Mouse (Mus musculus) liver, embryonic 14 days (tissue): ENCODE data around the gene Emx1. TPM values are rescaled to one million over a fixed set of nuclear protein-coding genes. Genes with fewer than 3 reads are reported as not detected.

ENCODE experiments used
- polyA plus RNA-seq: library from polyadenylated mRNA; depleted of rRNA; stranded (reverse); fragments of >200 nt; gene quantifications from 2 replicates; pipeline ENCODE4 v1.2.3, GENCODE M21; 2012; rRNA removed

Gene Emx1
- not detected in 2 replicates for polyA plus RNA-seq

DNA sequence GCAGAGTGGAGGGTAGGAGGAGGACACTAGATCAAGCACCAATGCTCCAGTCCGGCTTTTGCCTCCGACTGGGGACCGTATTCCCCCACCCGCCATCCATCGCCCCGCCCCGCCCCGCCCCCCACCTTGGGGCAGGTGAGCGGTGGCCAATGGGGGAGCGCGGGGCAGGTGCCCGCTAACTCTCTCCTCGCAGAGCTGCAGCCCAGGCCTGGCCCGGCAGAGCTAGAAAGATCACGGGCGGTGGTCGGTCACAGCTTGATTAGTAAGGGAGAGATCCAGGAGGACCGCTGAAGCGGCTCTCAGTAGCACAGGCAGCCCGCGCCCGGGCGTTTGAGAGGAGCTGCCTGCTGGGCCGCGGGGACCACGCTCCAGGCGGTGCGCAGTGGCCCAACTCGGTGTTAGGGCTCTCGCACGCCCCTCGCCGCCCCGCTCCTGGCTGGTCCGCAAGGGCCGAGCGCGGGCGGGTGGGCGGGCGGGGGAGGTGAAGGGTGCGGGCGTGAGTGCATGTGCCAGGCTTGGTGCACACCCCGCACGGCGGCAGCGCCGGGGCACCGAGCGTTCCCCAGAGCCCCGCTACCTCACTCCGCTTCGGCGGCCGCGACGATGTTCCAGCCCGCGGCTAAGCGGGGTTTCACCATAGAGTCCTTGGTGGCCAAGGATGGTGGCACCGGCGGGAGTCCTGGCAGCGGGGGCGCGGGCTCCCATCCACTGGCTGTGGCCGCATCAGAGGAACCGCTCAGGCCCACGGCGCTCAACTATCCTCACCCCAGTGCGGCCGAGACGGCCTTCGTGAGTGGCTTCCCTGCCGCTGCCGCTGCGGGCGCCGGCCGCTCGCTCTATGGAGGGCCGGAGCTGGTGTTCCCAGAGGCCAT lies at the start of gene Emx1:
Gene Emx1 (plus strand): TSS at position 99 of the 872 bp plus-strand sequence.

Other genes with a start within 250 kb of the Emx1 start
- 0.98 and 1.1 TPM in 2 replicates for gene Exoc6b, start 117.9 kb upstream of the Emx1 start, polyA plus RNA-seq
- gene Spr, start 49.7 kb upstream of the Emx1 start, polyA plus RNA-seq, result 7.2 and 8.6 TPM in 2 replicates
- 0.75 and 0.89 TPM in 2 replicates for gene Sfxn5, start 146.0 kb downstream of the Emx1 start, polyA plus RNA-seq
- gene Rab11fip5, start 187.2 kb downstream of the Emx1 start, polyA plus RNA-seq, result 0.37 and 0.44 TPM in 2 replicates
- not detected in 2 replicates for gene Noto, start 236.4 kb downstream of the Emx1 start, polyA plus RNA-seq
- gene Smyd5, start 244.6 kb downstream of the Emx1 start, polyA plus RNA-seq, result 17.0 and 17.9 TPM in 2 replicates